Mouse (Mus musculus) hindbrain, embryonic 14.5 days (tissue): ENCODE data around the gene Batf. TPM values are rescaled to one million over a fixed set of nuclear protein-coding genes. Genes with fewer than 3 reads are reported as not detected.

Source experiments
- ATAC-seq: fragments of 200-750 bp; cut with Nextera tagmentation; 2 replicates; pipeline ENCODE4 v1.8.0; 2017; ENCODE audit warnings: moderate number of reproducible peaks, mild to moderate bottlenecking, moderate TSS enrichment, moderate library complexity; ENCODE audit not compliant: low FRiP score
- DNase-seq: peaks from one replicate; pipeline ENCODE4 v3.0.0-alpha.2; 2015; ENCODE audit warnings: low spot score
- H3K27ac ChIP-seq: fragments of 300-500 bp; sonication (generic); 2 replicates; pipeline ENCODE4 v1.5.1; 2014; ENCODE audit warnings: mild to moderate bottlenecking, moderate library complexity
- H3K27me3 ChIP-seq: fragments of 300-500 bp; sonication (generic); 2 replicates; pipeline ENCODE4 v1.6.1; 2014; ENCODE audit warnings: mild to moderate bottlenecking, low read length, mixed read lengths; ENCODE audit not compliant: control insufficient read depth, insufficient read depth
- H3K36me3 ChIP-seq: fragments of 300-500 bp; sonication (generic); replicated peaks from 2 replicates; pipeline ENCODE4 v1.6.1; 2014; ENCODE audit not compliant: control insufficient read depth, insufficient read depth
- H3K4me1 ChIP-seq: fragments of 300-500 bp; sonication (generic); replicated peaks from 2 replicates; pipeline ENCODE4 v1.6.1; 2014; ENCODE audit warnings: antibody characterized with exemption, low read length, mixed read lengths; ENCODE audit not compliant: control insufficient read depth, insufficient read depth
- H3K4me2 ChIP-seq: fragments of 300-500 bp; sonication (generic); replicated peaks from 2 replicates; pipeline ENCODE4 v1.6.1; 2014; ENCODE audit warnings: mild to moderate bottlenecking, moderate library complexity
- H3K4me3 ChIP-seq: fragments of 300-500 bp; sonication (generic); replicated peaks from 2 replicates; pipeline ENCODE4 v1.5.1; 2014; ENCODE audit warnings: mild to moderate bottlenecking, low read length
- H3K9ac ChIP-seq: fragments of 300-500 bp; sonication (generic); 2 replicates; pipeline ENCODE4 v1.6.1; 2014
- H3K9me3 ChIP-seq: fragments of 300-500 bp; sonication (generic); 2 replicates; pipeline ENCODE4 v1.6.1; 2016; ENCODE audit warnings: low read length; ENCODE audit not compliant: control insufficient read depth
- WGBS: fragments of 180-500 bp; shearing (Covaris S2); extraction: QIAGEN DNeasy Blood & Tissue Kit; methylation state at CpG from one replicate; pipeline ENCODE4 v1.1.7; 2014; 5-methylcytosine and 5-hydroxymethylcytosine counted together
- microRNA-seq: library from miRNA; unstranded; fragments of <30 nt; microRNA quantifications from one replicate; pipeline ENCODE4, GENCODE M21; 2016
- polyA plus RNA-seq: library from polyadenylated mRNA; unstranded; fragments of >200 nt; fragmentation: Nextera tagmentation; extraction: Ambion mirVana; gene quantifications from 2 replicates; pipeline ENCODE4 v1.2.1, GENCODE M21; 2014

Batf gene
- polyA plus RNA-seq, 1 experiment from 2014 or later = 1.1 TPM

- Histone ChIP-seq H3K27me3 (no peaks in the 10 kb centered on the region), H3K9ac (no peak overlapping the region)
- WGBS = 78% methylated on average over 5 of the region's 5 CpGs
These were observed 68.3 kb downstream of the Batf start for GRCm38 (mm10) chr12:85754611-85755265.

GRCm38 (mm10) chr12:85756455-85756854, 70.0 kb downstream of the Batf start:
- Histone ChIP-seq H3K36me3 (no peaks in the 10 kb centered on the region), H3K27me3 (no peaks in the 10 kb centered on the region), H3K4me1 (no peaks in the 10 kb centered on the region), H3K9ac (no peak overlapping the region), H3K4me3 (no peak overlapping the region), H3K4me2 (no peak overlapping the region), H3K27ac (no peak overlapping the region), H3K9me3 (no peaks in the 10 kb centered on the region)
- ATAC-seq (no peak), DNase-seq (no peak)
- 86% methylated on average over 3 of the region's 3 CpGs for WGBS

More at GRCm38 (mm10) chr12:85754611-85755265, 68.3 kb downstream of the Batf start:
- H3K36me3 ChIP-seq = no peaks in the 10 kb centered on the region
- no peaks in the 10 kb centered on the region for H3K4me1 ChIP-seq
- H3K4me2 ChIP-seq = no peak overlapping the region
- no peak overlapping the region for H3K27ac ChIP-seq
- ATAC-seq = no peak
- DNase-seq = no peak
- no peaks in the 10 kb centered on the region for H3K9me3 ChIP-seq
- no peak overlapping the region for H3K4me3 ChIP-seq

- Histone ChIP-seq H3K4me1 (no peaks in the 10 kb centered on the region), H3K27me3 (no peaks in the 10 kb centered on the region), H3K36me3 (no peaks in the 10 kb centered on the region), H3K9me3 (no peaks in the 10 kb centered on the region), H3K27ac (no peak overlapping the region), H3K4me2 (no peak overlapping the region), H3K4me3 (no peak overlapping the region), H3K9ac (no peak overlapping the region)
- DNase-seq (no peak), ATAC-seq (no peak)
- WGBS = 69% methylated on average over 3 of the region's 3 CpGs
These were observed 70.6 kb downstream of the Batf start for GRCm38 (mm10) chr12:85757074-85757473.

Small RNA genes within 50 kb of the gene (microRNA-seq; reads per million reads assigned to microRNA genes)
- not detected for gene Gm47285

Other genes starting within 250 kb of the Batf start
- gene Fos, start 212.8 kb upstream of the Batf start, polyA plus RNA-seq = 2.7 and 3.4 TPM in 2 replicates
- gene Jdp2, start 87.6 kb upstream of the Batf start, polyA plus RNA-seq = 0.83 and 1.3 TPM in 2 replicates
- gene Flvcr2, start 59.9 kb downstream of the Batf start, polyA plus RNA-seq = 5.2 and 6.7 TPM in 2 replicates
- gene Erg28, start 137.9 kb downstream of the Batf start, polyA plus RNA-seq = 89.0 and 101 TPM in 2 replicates
- gene Ttll5, start 138.0 kb downstream of the Batf start, polyA plus RNA-seq = 14.4 TPM in 2 replicates